Mouse (Mus musculus): ENCODE data around the gene Nek9. TPM values are rescaled to one million over a fixed set of nuclear protein-coding genes. Genes with fewer than 3 reads are reported as not detected.

Gene Nek9
- 18.1 and 20.4 TPM in 2 replicates for total RNA-seq (2012; rRNA removed)

DNA sequence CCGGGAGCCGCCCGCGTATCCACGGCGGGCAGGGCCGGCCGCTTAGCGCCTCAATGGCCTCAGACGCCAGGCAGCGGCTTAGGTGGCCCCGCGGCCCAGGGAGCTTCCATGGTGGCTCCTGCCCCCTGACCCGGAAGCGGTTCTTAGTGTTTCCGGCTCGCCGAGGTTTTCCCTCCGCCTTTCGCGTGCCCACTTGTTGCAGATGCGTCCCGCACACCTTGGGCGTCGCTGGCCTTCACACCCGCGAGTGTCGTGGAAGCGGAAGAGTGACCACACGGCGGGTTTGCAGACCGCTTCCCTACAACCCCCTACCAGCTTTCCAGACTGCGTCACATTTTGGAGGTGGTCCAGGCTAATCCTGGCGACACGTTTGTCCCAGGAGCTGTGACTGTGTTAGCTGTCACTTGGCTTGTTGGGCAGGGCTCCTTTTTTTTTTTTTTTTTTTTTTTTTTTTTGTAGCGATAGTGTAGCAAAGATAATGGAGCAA lies at the start of gene Nek9:
Gene Nek9, minus strand, starts transcription at position 120 of the 487 bp plus-strand sequence.
- TF ChIP-seq MAFK (IDR thresholded peaks at IDR 0.05; ENCODE audit: insufficient read depth, low read depth, low read length) (no peak), ZC3H11A (IDR thresholded peaks at IDR 0.05; ENCODE audit: borderline replicate concordance, low read depth, low read length) (no peak), ZNF384 (IDR thresholded peaks at IDR 0.05; ENCODE audit: low read depth, low read length) (peak; percentile 94), HCFC1 (IDR thresholded peaks at IDR 0.05; ENCODE audit: borderline replicate concordance, insufficient read depth, low read length) (peak; percentile 73; the same call in 1 of the 2 replicates), CHD2 (IDR thresholded peaks at IDR 0.05; ENCODE audit: low read depth, low read length) (peak; percentile 81; the same call in 1 of the 2 replicates)
- in situ Hi-C loops (cut with MboI; ENCODE audit: low sequenced_read_pairs in 2 of 2, unreplicated experiment in 2 of 2), result loop anchor here in 1 of 2 experiments (25.0 kb wide), 1 partner anchor 323 kb away; no protein-coding TSS in a partner anchor
- peak within 1 kb of the TSS; percentile 93 for H3K9ac ChIP-seq (ENCODE audit: insufficient read depth, low read depth, low read length, poor library complexity, severe bottlenecking)
- no peaks in the 10 kb centered on the region; the same call in 1 of the 2 replicates for H3K36me3 ChIP-seq (ENCODE audit: control insufficient read depth, insufficient read depth, low read length, poor library complexity, severe bottlenecking)
- H3K4me1 ChIP-seq (ENCODE audit: control insufficient read depth in 2 of 2, insufficient read depth in 2 of 2, low read length in 2 of 2, poor library complexity in 1 of 2), result peaks cover 0 to 2% of the 10 kb centered on the region in 2 experiments; a peak in 2 of 4 replicates
- H3K9me3 ChIP-seq (ENCODE audit: control insufficient read depth, insufficient read depth, low read depth, low read length), result no peaks in the 10 kb centered on the region
- H3K27ac ChIP-seq (ENCODE audit: insufficient read depth, low read depth, low read length, poor library complexity, severe bottlenecking), result no peak within 1 kb of the TSS
- DNase-seq (ENCODE audit: low read depth, low spot score), result peak; percentile 87
- peak within 1 kb of the TSS; percentile 86 to 94 for H3K4me3 ChIP-seq (ENCODE audit: insufficient read depth in 1 of 2, low read depth in 1 of 2, low read length in 2 of 2, poor library complexity in 1 of 2, severe bottlenecking in 1 of 2)

DNA sequence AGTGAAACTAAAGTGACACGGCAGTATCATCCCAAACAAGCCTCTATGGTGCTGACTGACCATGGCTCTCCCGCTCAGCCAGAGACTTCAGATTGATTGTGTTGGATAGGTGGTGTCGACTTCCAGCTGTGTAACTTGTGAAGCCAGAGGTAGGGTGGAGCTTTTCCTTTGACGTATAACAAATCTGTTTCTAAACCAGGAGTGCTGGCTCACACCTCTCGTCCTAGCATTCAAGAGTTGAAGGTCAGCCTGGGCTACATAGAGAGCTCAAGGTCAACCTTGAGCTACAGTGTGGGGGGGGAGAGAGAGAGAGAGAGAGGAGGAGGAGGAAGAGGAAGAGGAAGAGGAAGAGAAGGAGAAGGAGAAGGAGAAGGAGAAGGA lies 46.8 kb upstream of the Nek9 start:
- Histone ChIP-seq H3K9ac (ENCODE audit: insufficient read depth, low read depth, low read length, poor library complexity, severe bottlenecking) (no peak overlapping the region), H3K36me3 (ENCODE audit: control insufficient read depth, insufficient read depth, low read length, poor library complexity, severe bottlenecking) (no peaks in the 10 kb centered on the region), H3K9me3 (ENCODE audit: control insufficient read depth, insufficient read depth, low read depth, low read length) (no peaks in the 10 kb centered on the region), H3K27ac (ENCODE audit: insufficient read depth, low read depth, low read length, poor library complexity, severe bottlenecking) (no peak overlapping the region), H3K4me1 (ENCODE audit: control insufficient read depth in 2 of 2, insufficient read depth in 2 of 2, low read length in 2 of 2, poor library complexity in 1 of 2) (peaks cover 0 to 6% of the 10 kb centered on the region in 2 experiments; a peak in 2 of 4 replicates), H3K4me3 (ENCODE audit: insufficient read depth in 1 of 2, low read depth in 1 of 2, low read length in 2 of 2, poor library complexity in 1 of 2, severe bottlenecking in 1 of 2) (no peak overlapping the region)
- in situ Hi-C loops (cut with MboI; ENCODE audit: low sequenced_read_pairs in 2 of 2, unreplicated experiment in 2 of 2), result no loop called here
- TF ChIP-seq HCFC1 (IDR thresholded peaks at IDR 0.05; ENCODE audit: borderline replicate concordance, insufficient read depth, low read length) (no peak), ZC3H11A (IDR thresholded peaks at IDR 0.05; ENCODE audit: borderline replicate concordance, low read depth, low read length) (no peak), MAFK (IDR thresholded peaks at IDR 0.05; ENCODE audit: insufficient read depth, low read depth, low read length) (no peak), ZNF384 (IDR thresholded peaks at IDR 0.05; ENCODE audit: low read depth, low read length) (no peak), CHD2 (IDR thresholded peaks at IDR 0.05; ENCODE audit: low read depth, low read length) (no peak)
- DNase-seq (ENCODE audit: low read depth, low spot score), result no peak

DNA sequence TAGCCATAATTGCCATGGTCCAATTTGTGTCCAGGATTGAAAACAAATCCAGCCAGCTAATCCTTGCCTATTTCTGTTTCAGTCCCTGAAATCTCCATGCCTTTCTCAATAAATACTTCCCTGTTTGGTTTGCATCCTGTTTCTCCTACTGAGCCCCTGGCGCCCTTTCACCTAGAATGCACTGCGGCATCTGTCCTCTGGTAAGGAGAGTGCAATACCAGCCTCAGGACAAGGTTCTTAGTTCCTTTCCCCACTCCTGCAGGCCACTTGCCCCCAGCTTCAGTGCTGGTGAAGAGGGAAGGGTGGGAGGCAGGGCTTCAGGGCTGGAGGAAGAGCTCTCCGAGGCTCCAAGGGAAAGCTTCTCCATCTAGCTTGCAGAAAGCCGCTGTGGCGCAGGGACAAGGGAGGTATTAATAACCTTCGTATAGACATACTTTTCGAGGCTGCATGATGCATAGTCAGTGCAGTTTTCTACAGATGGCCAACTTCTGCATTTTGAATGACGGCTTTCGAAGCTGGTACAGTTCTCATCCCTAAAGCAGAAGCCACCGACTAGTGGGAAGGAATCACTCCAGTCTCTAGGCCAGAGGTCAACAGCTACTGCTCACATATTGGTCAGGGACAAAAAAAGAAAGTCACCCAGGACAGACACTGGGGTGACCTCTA lies 46.3 kb upstream of the Nek9 start:
- Histone ChIP-seq H3K36me3 (ENCODE audit: control insufficient read depth, insufficient read depth, low read length, poor library complexity, severe bottlenecking) (no peaks in the 10 kb centered on the region), H3K9ac (ENCODE audit: insufficient read depth, low read depth, low read length, poor library complexity, severe bottlenecking) (no peak overlapping the region), H3K9me3 (ENCODE audit: control insufficient read depth, insufficient read depth, low read depth, low read length) (no peaks in the 10 kb centered on the region), H3K27ac (ENCODE audit: insufficient read depth, low read depth, low read length, poor library complexity, severe bottlenecking) (no peak overlapping the region), H3K4me3 (ENCODE audit: insufficient read depth in 1 of 2, low read depth in 1 of 2, low read length in 2 of 2, poor library complexity in 1 of 2, severe bottlenecking in 1 of 2) (no peak overlapping the region), H3K4me1 (ENCODE audit: control insufficient read depth in 2 of 2, insufficient read depth in 2 of 2, low read length in 2 of 2, poor library complexity in 1 of 2) (peaks cover 0 to 6% of the 10 kb centered on the region in 2 experiments; a peak in 2 of 4 replicates)
- no peak for TF ChIP-seq CHD2 (IDR thresholded peaks at IDR 0.05; ENCODE audit: low read depth, low read length)
- no peak for TF ChIP-seq ZNF384 (IDR thresholded peaks at IDR 0.05; ENCODE audit: low read depth, low read length)
- TF ChIP-seq HCFC1 (IDR thresholded peaks at IDR 0.05; ENCODE audit: borderline replicate concordance, insufficient read depth, low read length), result no peak
- TF ChIP-seq ZC3H11A (IDR thresholded peaks at IDR 0.05; ENCODE audit: borderline replicate concordance, low read depth, low read length), result no peak
- no peak for TF ChIP-seq MAFK (IDR thresholded peaks at IDR 0.05; ENCODE audit: insufficient read depth, low read depth, low read length)
- in situ Hi-C loops (cut with MboI; ENCODE audit: low sequenced_read_pairs in 2 of 2, unreplicated experiment in 2 of 2), result no loop called here
- no peak for DNase-seq (ENCODE audit: low read depth, low spot score)

DNA sequence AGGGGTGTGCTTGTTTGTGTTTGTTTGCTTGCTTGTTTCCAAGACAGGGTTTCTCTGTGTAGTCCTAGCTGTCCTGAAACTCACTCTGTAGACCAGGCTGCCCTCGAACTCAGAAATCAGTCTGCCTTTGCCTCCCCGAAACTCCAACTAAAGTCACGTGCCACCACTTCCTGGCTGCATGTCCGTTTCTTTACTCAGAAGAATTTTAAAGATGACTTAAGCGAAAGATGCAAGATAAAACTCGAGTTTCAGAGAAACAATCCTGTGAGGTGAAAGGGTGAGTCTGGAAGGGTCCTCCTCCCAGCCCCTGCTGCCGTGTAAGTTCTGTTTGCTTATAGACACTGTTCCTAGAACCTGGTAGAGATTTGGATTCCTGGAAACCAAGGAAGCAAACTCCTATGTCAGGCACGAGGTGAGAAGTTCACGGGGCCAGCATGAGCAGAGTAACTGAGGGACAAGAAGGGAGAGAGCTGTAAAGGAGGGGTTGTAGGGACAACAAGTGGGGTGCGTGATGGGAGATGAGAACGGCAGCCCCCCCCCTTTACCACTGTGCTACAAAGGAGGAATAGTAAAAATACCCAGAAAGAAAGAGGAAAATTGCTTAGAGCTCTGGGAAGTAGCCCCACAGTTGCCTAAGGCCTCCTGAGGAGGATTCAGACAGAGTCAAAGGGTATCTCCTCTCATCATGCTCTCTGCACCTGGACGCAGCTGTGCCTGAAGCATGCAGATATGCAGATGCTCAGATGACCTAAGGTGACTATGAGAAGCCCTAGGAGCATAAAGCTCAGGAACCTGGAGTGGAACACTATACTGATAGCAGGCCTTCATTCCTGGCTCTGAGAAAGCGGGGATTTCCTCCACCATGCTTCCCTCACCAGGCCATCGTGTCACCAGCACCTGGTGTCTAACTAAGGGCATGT lies 43.9 kb upstream of the Nek9 start:
- Histone ChIP-seq H3K36me3 (ENCODE audit: control insufficient read depth, insufficient read depth, low read length, poor library complexity, severe bottlenecking) (no peaks in the 10 kb centered on the region), H3K4me1 (ENCODE audit: control insufficient read depth in 2 of 2, insufficient read depth in 2 of 2, low read length in 2 of 2, poor library complexity in 1 of 2) (peaks cover 0 to 6% of the 10 kb centered on the region in 2 experiments; a peak in 2 of 4 replicates), H3K9me3 (ENCODE audit: control insufficient read depth, insufficient read depth, low read depth, low read length) (no peaks in the 10 kb centered on the region), H3K9ac (ENCODE audit: insufficient read depth, low read depth, low read length, poor library complexity, severe bottlenecking) (no peak overlapping the region), H3K4me3 (ENCODE audit: insufficient read depth in 1 of 2, low read depth in 1 of 2, low read length in 2 of 2, poor library complexity in 1 of 2, severe bottlenecking in 1 of 2) (no peak overlapping the region), H3K27ac (ENCODE audit: insufficient read depth, low read depth, low read length, poor library complexity, severe bottlenecking) (no peak overlapping the region; the same call in 1 of the 2 replicates)
- in situ Hi-C loops (cut with MboI; ENCODE audit: low sequenced_read_pairs in 2 of 2, unreplicated experiment in 2 of 2), result no loop called here
- no peak for DNase-seq (ENCODE audit: low read depth, low spot score)
- no peak for TF ChIP-seq ZC3H11A (IDR thresholded peaks at IDR 0.05; ENCODE audit: borderline replicate concordance, low read depth, low read length)
- TF ChIP-seq MAFK (IDR thresholded peaks at IDR 0.05; ENCODE audit: insufficient read depth, low read depth, low read length), result no peak

Data from ES-E14 (cell line).